Mouse (Mus musculus): Measurements from ENCODE around the gene Gadl1. TPM values are rescaled to one million over a fixed set of nuclear protein-coding genes. Genes with fewer than 3 reads are reported as not detected.
A peak's percentile ranks its signal among the peaks of the same experiment; 100 is the strongest.
"Not testable (repeated sequence)": the region's sequence is repeated elsewhere in the genome, so short reads cannot be mapped to it uniquely, and the experiment has no call there.

The Gadl1 gene
- polyA plus RNA-seq, 1 experiment, result not detected

GRCm38 (mm10) chr9:116049985-116050384 is 140.7 kb downstream of the Gadl1 start:
- Histone ChIP-seq H3K27me3 (ENCODE audit: control insufficient read depth, insufficient read depth, low read length, poor library complexity, severe bottlenecking) (peaks cover 1% of the 10 kb centered on the region; the same call in 1 of the 2 replicates), H3K9me3 (replicated peaks; ENCODE audit: control insufficient read depth, insufficient read depth, low read length, poor library complexity, severe bottlenecking) (no peaks in the 10 kb centered on the region), H3K36me3 (ENCODE audit: control insufficient read depth, insufficient read depth, low read length, poor library complexity, severe bottlenecking) (no peaks in the 10 kb centered on the region), H3K9ac (ENCODE audit: low read depth, poor library complexity, severe bottlenecking) (no peak overlapping the region), H3K4me3 (ENCODE audit: low read depth, low read length) (no peak overlapping the region), H3K27ac (ENCODE audit: insufficient read depth, low read length) (no peak overlapping the region), H3K4me1 (ENCODE audit: control insufficient read depth, insufficient read depth, low read length) (no peaks in the 10 kb centered on the region)
- no peak for TF ChIP-seq EP300 (IDR thresholded peaks at IDR 0.05; ENCODE audit: insufficient read depth, low read depth, low read length)
- no peak for TF ChIP-seq POLR2A (IDR thresholded peaks at IDR 0.05; ENCODE audit: insufficient read depth, low read length)
- TF ChIP-seq CTCF (IDR thresholded peaks at IDR 0.05; ENCODE audit: low read depth, low read length), result no peak

- no peaks in the 10 kb centered on the region for H3K4me1 ChIP-seq (ENCODE audit: control insufficient read depth, insufficient read depth, low read length)
- no peaks in the 10 kb centered on the region for H3K36me3 ChIP-seq (ENCODE audit: control insufficient read depth, insufficient read depth, low read length, poor library complexity, severe bottlenecking)
- H3K27me3 ChIP-seq (ENCODE audit: control insufficient read depth, insufficient read depth, low read length, poor library complexity, severe bottlenecking), result peaks cover 1% of the 10 kb centered on the region; the same call in 1 of the 2 replicates
- TF ChIP-seq POLR2A (IDR thresholded peaks at IDR 0.05; ENCODE audit: insufficient read depth, low read length) (no peak), EP300 (IDR thresholded peaks at IDR 0.05; ENCODE audit: insufficient read depth, low read depth, low read length) (no peak), CTCF (IDR thresholded peaks at IDR 0.05; ENCODE audit: low read depth, low read length) (no peak)
- no peak overlapping the region for H3K9ac ChIP-seq (ENCODE audit: low read depth, poor library complexity, severe bottlenecking)
- H3K27ac ChIP-seq (ENCODE audit: insufficient read depth, low read length), result no peak overlapping the region
- H3K4me3 ChIP-seq (ENCODE audit: low read depth, low read length), result no peak overlapping the region
- 0 out of 2 replicates have a peak, but pooled peaks cover 5% of the 10 kb centered on the region for H3K9me3 ChIP-seq (replicated peaks; ENCODE audit: control insufficient read depth, insufficient read depth, low read length, poor library complexity, severe bottlenecking)
Observed at GRCm38 (mm10) chr9:116053976-116054375, 144.7 kb downstream of the Gadl1 start.

GRCm38 (mm10) chr9:116058475-116058874 is 149.2 kb downstream of the Gadl1 start:
- Histone ChIP-seq H3K4me1 (ENCODE audit: control insufficient read depth, insufficient read depth, low read length) (no peaks in the 10 kb centered on the region), H3K9me3 (replicated peaks; ENCODE audit: control insufficient read depth, insufficient read depth, low read length, poor library complexity, severe bottlenecking) (0 out of 2 replicates have a peak, but pooled peaks cover 5% of the 10 kb centered on the region), H3K9ac (ENCODE audit: low read depth, poor library complexity, severe bottlenecking) (no peak overlapping the region), H3K27me3 (ENCODE audit: control insufficient read depth, insufficient read depth, low read length, poor library complexity, severe bottlenecking) (no peaks in the 10 kb centered on the region), H3K4me3 (ENCODE audit: low read depth, low read length) (no peak overlapping the region), H3K36me3 (ENCODE audit: control insufficient read depth, insufficient read depth, low read length, poor library complexity, severe bottlenecking) (no peaks in the 10 kb centered on the region), H3K27ac (ENCODE audit: insufficient read depth, low read length) (no peak overlapping the region)
- TF ChIP-seq EP300 (IDR thresholded peaks at IDR 0.05; ENCODE audit: insufficient read depth, low read depth, low read length) (no peak), CTCF (IDR thresholded peaks at IDR 0.05; ENCODE audit: low read depth, low read length) (no peak), POLR2A (IDR thresholded peaks at IDR 0.05; ENCODE audit: insufficient read depth, low read length) (no peak)

- no peak overlapping the region for H3K4me3 ChIP-seq (ENCODE audit: low read depth, low read length)
- H3K27ac ChIP-seq (ENCODE audit: insufficient read depth, low read length), result no peak overlapping the region
- no peaks in the 10 kb centered on the region for H3K36me3 ChIP-seq (ENCODE audit: control insufficient read depth, insufficient read depth, low read length, poor library complexity, severe bottlenecking)
- no peaks in the 10 kb centered on the region for H3K4me1 ChIP-seq (ENCODE audit: control insufficient read depth, insufficient read depth, low read length)
- H3K9me3 ChIP-seq (replicated peaks; ENCODE audit: control insufficient read depth, insufficient read depth, low read length, poor library complexity, severe bottlenecking), result 0 out of 2 replicates have a peak, but pooled peaks cover 5% of the 10 kb centered on the region
- no peaks in the 10 kb centered on the region for H3K27me3 ChIP-seq (ENCODE audit: control insufficient read depth, insufficient read depth, low read length, poor library complexity, severe bottlenecking)
- TF ChIP-seq EP300 (IDR thresholded peaks at IDR 0.05; ENCODE audit: insufficient read depth, low read depth, low read length), result no peak
- TF ChIP-seq POLR2A (IDR thresholded peaks at IDR 0.05; ENCODE audit: insufficient read depth, low read length), result no peak
- peak; percentile 15 for TF ChIP-seq CTCF (IDR thresholded peaks at IDR 0.05; ENCODE audit: low read depth, low read length)
- no peak overlapping the region for H3K9ac ChIP-seq (ENCODE audit: low read depth, poor library complexity, severe bottlenecking)
Observed at GRCm38 (mm10) chr9:116059156-116059555, 149.9 kb downstream of the Gadl1 start.

GRCm38 (mm10) chr9:116060691-116061090 is 151.4 kb downstream of the Gadl1 start:
- H3K9me3 ChIP-seq (replicated peaks; ENCODE audit: control insufficient read depth, insufficient read depth, low read length, poor library complexity, severe bottlenecking), result 0 out of 2 replicates have a peak, but pooled peaks cover 5% of the 10 kb centered on the region
- H3K4me1 ChIP-seq (ENCODE audit: control insufficient read depth, insufficient read depth, low read length), result no peaks in the 10 kb centered on the region
- no peak overlapping the region for H3K4me3 ChIP-seq (ENCODE audit: low read depth, low read length)
- H3K27me3 ChIP-seq (ENCODE audit: control insufficient read depth, insufficient read depth, low read length, poor library complexity, severe bottlenecking), result no peaks in the 10 kb centered on the region
- H3K9ac ChIP-seq (ENCODE audit: low read depth, poor library complexity, severe bottlenecking), result no peak overlapping the region
- TF ChIP-seq CTCF (IDR thresholded peaks at IDR 0.05; ENCODE audit: low read depth, low read length) (peak; percentile 52), EP300 (IDR thresholded peaks at IDR 0.05; ENCODE audit: insufficient read depth, low read depth, low read length) (no peak), POLR2A (IDR thresholded peaks at IDR 0.05; ENCODE audit: insufficient read depth, low read length) (no peak)
- no peak overlapping the region for H3K27ac ChIP-seq (ENCODE audit: insufficient read depth, low read length)
- H3K36me3 ChIP-seq (ENCODE audit: control insufficient read depth, insufficient read depth, low read length, poor library complexity, severe bottlenecking), result no peaks in the 10 kb centered on the region

- H3K9ac ChIP-seq (ENCODE audit: low read depth, poor library complexity, severe bottlenecking), result no peak overlapping the region
- TF ChIP-seq EP300 (IDR thresholded peaks at IDR 0.05; ENCODE audit: insufficient read depth, low read depth, low read length), result no peak
- TF ChIP-seq CTCF (IDR thresholded peaks at IDR 0.05; ENCODE audit: low read depth, low read length), result no peak
- TF ChIP-seq POLR2A (IDR thresholded peaks at IDR 0.05; ENCODE audit: insufficient read depth, low read length), result no peak
- H3K4me1 ChIP-seq (ENCODE audit: control insufficient read depth, insufficient read depth, low read length), result no peaks in the 10 kb centered on the region
- no peaks in the 10 kb centered on the region for H3K27me3 ChIP-seq (ENCODE audit: control insufficient read depth, insufficient read depth, low read length, poor library complexity, severe bottlenecking)
- H3K9me3 ChIP-seq (replicated peaks; ENCODE audit: control insufficient read depth, insufficient read depth, low read length, poor library complexity, severe bottlenecking), result no peaks in the 10 kb centered on the region
- no peak overlapping the region for H3K4me3 ChIP-seq (ENCODE audit: low read depth, low read length)
- no peak overlapping the region for H3K27ac ChIP-seq (ENCODE audit: insufficient read depth, low read length)
- H3K36me3 ChIP-seq (ENCODE audit: control insufficient read depth, insufficient read depth, low read length, poor library complexity, severe bottlenecking), result no peaks in the 10 kb centered on the region
Observed at GRCm38 (mm10) chr9:116064774-116065173, 155.5 kb downstream of the Gadl1 start.

- H3K27ac ChIP-seq (ENCODE audit: insufficient read depth, low read length); H3K4me1 ChIP-seq (ENCODE audit: control insufficient read depth, insufficient read depth, low read length); H3K36me3 ChIP-seq (ENCODE audit: control insufficient read depth, insufficient read depth, low read length, poor library complexity, severe bottlenecking); H3K9me3 ChIP-seq (replicated peaks; ENCODE audit: control insufficient read depth, insufficient read depth, low read length, poor library complexity, severe bottlenecking); H3K27me3 ChIP-seq (ENCODE audit: control insufficient read depth, insufficient read depth, low read length, poor library complexity, severe bottlenecking); H3K4me3 ChIP-seq (ENCODE audit: low read depth, low read length); H3K9ac ChIP-seq (ENCODE audit: low read depth, poor library complexity, severe bottlenecking): not testable (repeated sequence)
Observed at GRCm38 (mm10) chr9:116071561-116071960, 162.3 kb downstream of the Gadl1 start.
